Mouse (Mus musculus): ENCODE measurements around the gene Otulinl. TPM values are rescaled to one million over a fixed set of nuclear protein-coding genes. Genes with fewer than 3 reads are reported as not detected.
"Not testable (repeated sequence)": the region's sequence is repeated elsewhere in the genome, so short reads cannot be mapped to it uniquely, and the experiment has no call there.

Gene Otulinl
- polyA plus RNA-seq (2015; fragmentation: Nextera tagmentation; extraction: Ambion mirVana), result 26.5 and 30.5 TPM in 2 replicates

- peak within 1 kb of the TSS; percentile 83 for H3K4me2 ChIP-seq
- peaks cover 33% of the 10 kb centered on the region for H3K4me1 ChIP-seq
- peak within 1 kb of the TSS; percentile 90 for H3K27ac ChIP-seq
- H3K9ac ChIP-seq, result peak within 1 kb of the TSS; percentile 69
- peak within 1 kb of the TSS; percentile 75 for H3K4me3 ChIP-seq (replicated peaks)
- no peaks in the 10 kb centered on the region for H3K9me3 ChIP-seq (replicated peaks)
- peak; percentile 98 for ATAC-seq (replicated peaks; ENCODE audit: low FRiP score)
- H3K27me3 ChIP-seq, result no peaks in the 10 kb centered on the region
- WGBS, result 1% methylated on average over 59 of the region's 59 CpGs
- no peaks in the 10 kb centered on the region for H3K36me3 ChIP-seq
Measured at GRCm38 (mm10) chr15:27681419-27682187, at the start of gene Otulinl. Gene Otulinl (minus strand): TSS chr15:27681579.

GRCm38 (mm10) chr15:27726228-27726627 is 44.8 kb upstream of the Otulinl start:
- WGBS, result 83% methylated on average over 6 of the region's 6 CpGs
- no peak overlapping the region for H3K4me3 ChIP-seq (replicated peaks)
- H3K9ac ChIP-seq, result no peak overlapping the region
- no peak for ATAC-seq (replicated peaks; ENCODE audit: low FRiP score)
- H3K36me3 ChIP-seq, result peaks cover 8% of the 10 kb centered on the region; the same call in 1 of the 2 replicates
- H3K27ac ChIP-seq, result no peak overlapping the region
- no peaks in the 10 kb centered on the region for H3K27me3 ChIP-seq
- H3K4me1 ChIP-seq, result peaks cover 17% of the 10 kb centered on the region
- H3K9me3 ChIP-seq (replicated peaks), result no peaks in the 10 kb centered on the region
- no peak overlapping the region for H3K4me2 ChIP-seq

GRCm38 (mm10) chr15:27724796-27725680 is 43.7 kb upstream of the Otulinl start:
- WGBS, result 60% methylated on average over 9 of the region's 9 CpGs

GRCm38 (mm10) chr15:27724298-27724697 is 42.9 kb upstream of the Otulinl start:
- 42% methylated on average over 6 of the region's 6 CpGs for WGBS
- Histone ChIP-seq H3K4me3 (replicated peaks) (no peak overlapping the region), H3K27ac (peak overlapping the region; percentile 49), H3K4me1 (peaks cover 17% of the 10 kb centered on the region), H3K9me3 (replicated peaks) (no peaks in the 10 kb centered on the region), H3K4me2 (peak overlapping the region; percentile 14), H3K36me3 (no peaks in the 10 kb centered on the region), H3K27me3 (no peaks in the 10 kb centered on the region), H3K9ac (no peak overlapping the region)
- ATAC-seq (replicated peaks; ENCODE audit: low FRiP score), result peak; percentile 75

More at GRCm38 (mm10) chr15:27724796-27725680, 43.7 kb upstream of the Otulinl start:
- Histone ChIP-seq H3K9me3 (replicated peaks) (no peaks in the 10 kb centered on the region), H3K4me2 (peak overlapping the region; percentile 14; the same call in 1 of the 2 replicates), H3K4me1 (peaks cover 17% of the 10 kb centered on the region), H3K9ac (no peak overlapping the region), H3K36me3 (0 out of 2 replicates have a peak, but pooled peaks cover 4% of the 10 kb centered on the region), H3K4me3 (replicated peaks) (no peak overlapping the region), H3K27me3 (no peaks in the 10 kb centered on the region), H3K27ac (peak overlapping the region; percentile 49)
- ATAC-seq (replicated peaks; ENCODE audit: low FRiP score), result peak; percentile 30; the same call in 1 of the 2 replicates

- ATAC-seq (replicated peaks; ENCODE audit: low FRiP score), result 0 out of 2 replicates have a peak, but pooled peaks have one; percentile 34
- Histone ChIP-seq H3K36me3 (no peaks in the 10 kb centered on the region), H3K4me3 (replicated peaks) (no peak overlapping the region), H3K9me3 (replicated peaks) (no peaks in the 10 kb centered on the region), H3K27me3 (no peaks in the 10 kb centered on the region), H3K9ac (no peak overlapping the region), H3K4me1 (peaks cover 17% of the 10 kb centered on the region), H3K4me2 (peak overlapping the region; percentile 14; the same call in 1 of the 2 replicates), H3K27ac (peak overlapping the region; percentile 49)
- WGBS, result 49% methylated on average over 6 of the region's 6 CpGs
Measured at GRCm38 (mm10) chr15:27723746-27724145, 42.4 kb upstream of the Otulinl start.

GRCm38 (mm10) chr15:27720297-27720696 is 38.9 kb upstream of the Otulinl start:
- not testable (repeated sequence) for H3K4me2 ChIP-seq; H3K9ac ChIP-seq; H3K27me3 ChIP-seq; H3K4me3 ChIP-seq (replicated peaks); H3K27ac ChIP-seq; H3K36me3 ChIP-seq; H3K9me3 ChIP-seq (replicated peaks); ATAC-seq (replicated peaks; ENCODE audit: low FRiP score)
- WGBS, result 83% methylated on average over 8 of the region's 8 CpGs
- peaks cover 17% of the 10 kb centered on the region for H3K4me1 ChIP-seq

GRCm38 (mm10) chr15:27718668-27719067 is 37.3 kb upstream of the Otulinl start:
- no peak overlapping the region for H3K4me3 ChIP-seq (replicated peaks)
- no peaks in the 10 kb centered on the region for H3K27me3 ChIP-seq
- H3K36me3 ChIP-seq, result no peaks in the 10 kb centered on the region
- no peaks in the 10 kb centered on the region for H3K9me3 ChIP-seq (replicated peaks)
- no peak overlapping the region for H3K9ac ChIP-seq
- no peak overlapping the region for H3K27ac ChIP-seq
- no peak overlapping the region for H3K4me2 ChIP-seq
- peaks cover 2% of the 10 kb centered on the region for H3K4me1 ChIP-seq
- 83% methylated on average over 7 of the region's 7 CpGs for WGBS
- ATAC-seq (replicated peaks; ENCODE audit: low FRiP score), result no peak

- no peak overlapping the region for H3K4me2 ChIP-seq
- H3K36me3 ChIP-seq, result no peaks in the 10 kb centered on the region
- WGBS, result 22% methylated on average over 3 of the region's 3 CpGs
- no peak overlapping the region for H3K9ac ChIP-seq
- H3K4me1 ChIP-seq, result 0 out of 2 replicates have a peak, but pooled peaks cover 4% of the 10 kb centered on the region
- no peaks in the 10 kb centered on the region for H3K27me3 ChIP-seq
- H3K9me3 ChIP-seq (replicated peaks), result no peaks in the 10 kb centered on the region
- ATAC-seq (replicated peaks; ENCODE audit: low FRiP score), result peak; percentile 36; the same call in 1 of the 2 replicates
- no peak overlapping the region for H3K27ac ChIP-seq
- no peak overlapping the region for H3K4me3 ChIP-seq (replicated peaks)
Measured at GRCm38 (mm10) chr15:27715331-27715730, 34.0 kb upstream of the Otulinl start.

- ATAC-seq (replicated peaks; ENCODE audit: low FRiP score), result no peak
- H3K9me3 ChIP-seq (replicated peaks), result no peaks in the 10 kb centered on the region
- H3K4me2 ChIP-seq, result no peak overlapping the region
- H3K36me3 ChIP-seq, result no peaks in the 10 kb centered on the region
- WGBS, result 73% methylated on average over 9 of the region's 9 CpGs
- H3K27ac ChIP-seq, result no peak overlapping the region
- H3K4me1 ChIP-seq, result 0 out of 2 replicates have a peak, but pooled peaks cover 4% of the 10 kb centered on the region
- H3K27me3 ChIP-seq, result no peaks in the 10 kb centered on the region
- H3K4me3 ChIP-seq (replicated peaks), result no peak overlapping the region
- no peak overlapping the region for H3K9ac ChIP-seq
Measured at GRCm38 (mm10) chr15:27710698-27711097, 29.3 kb upstream of the Otulinl start.

GRCm38 (mm10) chr15:27708968-27709612 is 27.7 kb upstream of the Otulinl start:
- Histone ChIP-seq H3K4me1 (0 out of 2 replicates have a peak, but pooled peaks cover 4% of the 10 kb centered on the region), H3K4me2 (no peak overlapping the region), H3K4me3 (replicated peaks) (no peak overlapping the region), H3K9ac (no peak overlapping the region), H3K27me3 (no peaks in the 10 kb centered on the region), H3K36me3 (no peaks in the 10 kb centered on the region), H3K27ac (no peak overlapping the region), H3K9me3 (replicated peaks) (no peaks in the 10 kb centered on the region)
- ATAC-seq (replicated peaks; ENCODE audit: low FRiP score), result no peak
- 75% methylated on average over 7 of the region's 7 CpGs for WGBS

GRCm38 (mm10) chr15:27708499-27708898 is 27.1 kb upstream of the Otulinl start:
- no peak overlapping the region for H3K27ac ChIP-seq
- 0 out of 2 replicates have a peak, but pooled peaks cover 4% of the 10 kb centered on the region for H3K4me1 ChIP-seq
- H3K27me3 ChIP-seq, result no peaks in the 10 kb centered on the region
- H3K9ac ChIP-seq, result no peak overlapping the region
- H3K36me3 ChIP-seq, result no peaks in the 10 kb centered on the region
- H3K4me2 ChIP-seq, result no peak overlapping the region
- no peak overlapping the region for H3K4me3 ChIP-seq (replicated peaks)
- ATAC-seq (replicated peaks; ENCODE audit: low FRiP score), result no peak
- no peaks in the 10 kb centered on the region for H3K9me3 ChIP-seq (replicated peaks)
- WGBS, result 64% methylated on average over 3 of the region's 3 CpGs
